In genomic region chr6:125473321-125473721, GRCm38 (mm10) we compare ENCODE assay signal across 12 mouse cellular contexts. TPM values are rescaled to one million over a fixed set of nuclear protein-coding genes. Genes with fewer than 3 reads are reported as not detected.
DNase-seq lines count a peak whose midpoint lies in the region; ATAC-seq and TF ChIP-seq lines count a peak whose summit lies in the region.
"Had no signal": no experiment of that assay in that cellular context is flagged by ENCODE, and none has a peak within 500 bp of the region (broad histone marks: within the 10 kb centered on the region; RNA-seq: fewer than 3 reads in every experiment).

No protein-coding gene starts in this region.

- no peak for DNase-seq in layer of hippocampus, adult 2 months (ENCODE audit: low spot score in 2 of 2)
- DNase-seq in layer of hippocampus, adult 9-10 months (ENCODE audit: low spot score) = no peak
- DNase-seq in NIH3T3 (ENCODE audit: low read depth) = peak; percentile 62
- DNase-seq in liver = peak; percentile 92
- DNase-seq in right cerebral cortex, postnatal 36 days (ENCODE audit: low spot score in 2 of 2) = no peak
- DNase-seq in gastrocnemius, adult 2 months = no peak
- DNase-seq: kidney, postnatal 36 days; lung, adult 18-20 months; right cerebral cortex, postnatal 25 days had no signal

- TF ChIP-seq CTCF in layer of hippocampus, adult 2 months (conservative IDR thresholded peaks at IDR 0.05) = no peak
- TF ChIP-seq CTCF in gastrocnemius, adult 2 months (IDR thresholded peaks at IDR 0.05) = no peak

- intact Hi-C loops in gastrocnemius, adult 2 months (cut with DNase I) = no loop called here

- H3K27ac ChIP-seq in layer of hippocampus, adult 2 months = peak overlapping the region; percentile 47; the same call in 1 of the 2 replicates
- no peak overlapping the region for H3K27ac ChIP-seq in gastrocnemius, adult 2 months

- peak; percentile 89 for ATAC-seq in megakaryocyte-erythroid progenitor cell, adult 5-6 weeks (replicated peaks; ENCODE audit: low FRiP score, low TSS enrichment, poor library complexity, severe bottlenecking)
- ATAC-seq in monocyte, adult 5-6 weeks (replicated peaks; ENCODE audit: insufficient number of reproducible peaks, low FRiP score, low TSS enrichment, poor library complexity, severe bottlenecking) = no peak
- ATAC-seq: activated CD4-positive, CD25-positive, alpha-beta regulatory T cell, adult 4 months had no signal

- H3K4me3 ChIP-seq in layer of hippocampus, adult 2 months = no peak overlapping the region
- H3K4me3 ChIP-seq in gastrocnemius, adult 2 months = no peak overlapping the region

RNA-seq across cellular contexts. Expression of gene Cd9, which starts 21.3 kb away (rescaled TPM):
- total RNA-seq in layer of hippocampus, adult 2 months (2021) = 10 to 100 TPM; 57.1 to 60.0 TPM
- total RNA-seq in megakaryocyte-erythroid progenitor cell, adult 5-6 weeks (2014; fragmentation: Nextera tagmentation) = 9.5 and 11.8 TPM in 2 replicates
- 34.1 and 40.0 TPM in 2 replicates for total RNA-seq in megakaryocyte-erythroid progenitor cell, adult 5-6 weeks (2017)
- total RNA-seq in monocyte, adult 5-6 weeks (2017) = 490 to 606 TPM (median 578 TPM) in 3 replicates
- 10 to 100 TPM; 19.1 to 30.7 TPM for total RNA-seq in gastrocnemius, adult 2 months (2021)

Comparison
In these comparisons a context has a peak if more than half of its experiments do, and no peak if none do; other contexts are left out.
1. DNase-seq: peak in NIH3T3 (single experiment) and liver (single experiment); none in layer of hippocampus, adult 2 months (0 of 2), layer of hippocampus, adult 9-10 months (single experiment), right cerebral cortex, postnatal 36 days (0 of 2) and gastrocnemius, adult 2 months (single experiment).